Comparison of ENCODE assay signal across 20 mouse cellular contexts in genomic region chr5:149998311-149998710, GRCm38 (mm10). TPM values are rescaled to one million over a fixed set of nuclear protein-coding genes. Genes with fewer than 3 reads are reported as not detected.
"Had no signal": no experiment of that assay in that cellular context is flagged by ENCODE, and none has a peak within 500 bp of the region (broad histone marks: within the 10 kb centered on the region; RNA-seq: fewer than 3 reads in every experiment).

No protein-coding gene starts in this region.

- H3K9ac ChIP-seq: liver, embryonic 14.5 days; liver, postnatal 0 days; lung, embryonic 14.5 days; midbrain, embryonic 12.5 days; midbrain, embryonic 15.5 days; neural tube, embryonic 12.5 days; neural tube, embryonic 15.5 days had no signal

- H3K4me2 ChIP-seq: liver, embryonic 11.5 days; midbrain, embryonic 12.5 days; midbrain, embryonic 15.5 days; neural tube, embryonic 12.5 days; neural tube, embryonic 15.5 days had no signal

- H3K4me1 ChIP-seq: midbrain, embryonic 12.5 days; midbrain, embryonic 15.5 days; neural tube, embryonic 12.5 days; neural tube, embryonic 15.5 days had no signal

- ATAC-seq: intestine, postnatal 0 days; liver, postnatal 0 days; lung, postnatal 0 days; midbrain, embryonic 15.5 days had no signal

- H3K36me3 ChIP-seq: midbrain, embryonic 12.5 days; midbrain, embryonic 15.5 days; neural tube, embryonic 12.5 days; neural tube, embryonic 15.5 days had no signal

- H3K27ac ChIP-seq: liver, embryonic 14.5 days; macrophage; midbrain, embryonic 12.5 days; midbrain, embryonic 15.5 days; neural tube, embryonic 12.5 days; neural tube, embryonic 15.5 days had no signal

- DNase-seq: kidney, adult 2 months; kidney, postnatal 4 days; liver, postnatal 0 days; right cerebral cortex, postnatal 25 days; thymus, adult 2 months; thymus, postnatal 14 days; thymus, postnatal 4 days had no signal

- H3K9me3 ChIP-seq: midbrain, embryonic 12.5 days; midbrain, embryonic 15.5 days; neural tube, embryonic 12.5 days; neural tube, embryonic 15.5 days had no signal

- H3K27me3 ChIP-seq: midbrain, embryonic 12.5 days; midbrain, embryonic 15.5 days; neural tube, embryonic 12.5 days; neural tube, embryonic 15.5 days had no signal

- H3K4me3 ChIP-seq: midbrain, embryonic 12.5 days; midbrain, embryonic 15.5 days; neural tube, embryonic 12.5 days; neural tube, embryonic 15.5 days had no signal

RNA-seq across cellular contexts. Expression of gene Rxfp2, which starts 20.2 kb away (rescaled TPM):
- total RNA-seq: layer of hippocampus, postnatal 25 days; megakaryocyte, adult 5-6 weeks had no signal
- polyA plus RNA-seq: intestine, postnatal 0 days; liver, embryonic 14.5 days; liver, postnatal 0 days; macrophage; spleen, adult 2 months had no signal
